Mouse (Mus musculus): Measurements from ENCODE around the gene Idua.
"Not testable (repeated sequence)": the region's sequence is repeated elsewhere in the genome, so short reads cannot be mapped to it uniquely, and the experiment has no call there.

Idua gene

GRCm38 (mm10) chr5:108659698-108660631 lies at the start of gene Idua:
Gene Idua (plus strand): TSS chr5:108660331.
- DNase-seq (ENCODE audit: low read depth) = no peak

GRCm38 (mm10) chr5:108610426-108610825 lies 49.7 kb upstream of the Idua start:
- DNase-seq (ENCODE audit: low read depth) = no peak

- no peak for DNase-seq (ENCODE audit: low read depth)
Observed at GRCm38 (mm10) chr5:108621870-108622269, 38.3 kb upstream of the Idua start.

GRCm38 (mm10) chr5:108626050-108626660 lies 34.0 kb upstream of the Idua start:
- DNase-seq (ENCODE audit: low read depth) = no peak

- no peak for DNase-seq (ENCODE audit: low read depth)
Observed at GRCm38 (mm10) chr5:108628891-108629633, 31.1 kb upstream of the Idua start.

- DNase-seq (ENCODE audit: low read depth) = peak; percentile 92
Observed at GRCm38 (mm10) chr5:108629634-108630483, 30.3 kb upstream of the Idua start, which contains the start of the genes Gak and Tmem175. Gene Gak (minus strand): TSS chr5:108629755. Gene Tmem175 (plus strand): TSS chr5:108629770.

GRCm38 (mm10) chr5:108633676-108634075 lies 26.5 kb upstream of the Idua start:
- no peak for DNase-seq (ENCODE audit: low read depth)

- DNase-seq (ENCODE audit: low read depth) = not testable (repeated sequence)
Observed at GRCm38 (mm10) chr5:108634088-108634487, 26.0 kb upstream of the Idua start.

GRCm38 (mm10) chr5:108636172-108636571 lies 24.0 kb upstream of the Idua start:
- DNase-seq (ENCODE audit: low read depth) = no peak

- DNase-seq (ENCODE audit: low read depth) = no peak
Observed at GRCm38 (mm10) chr5:108643674-108644073, 16.5 kb upstream of the Idua start.

GRCm38 (mm10) chr5:108645651-108646342 lies 14.3 kb upstream of the Idua start:
- DNase-seq (ENCODE audit: low read depth) = no peak

GRCm38 (mm10) chr5:108646343-108646660 lies 13.8 kb upstream of the Idua start:
- no peak for DNase-seq (ENCODE audit: low read depth)

- no peak for DNase-seq (ENCODE audit: low read depth)
Observed at GRCm38 (mm10) chr5:108647311-108647710, 12.8 kb upstream of the Idua start.

- DNase-seq (ENCODE audit: low read depth) = no peak
Observed at GRCm38 (mm10) chr5:108647820-108648465, 12.2 kb upstream of the Idua start.

GRCm38 (mm10) chr5:108648937-108649576 lies 11.1 kb upstream of the Idua start:
- DNase-seq (ENCODE audit: low read depth) = no peak

- no peak for DNase-seq (ENCODE audit: low read depth)
Observed at GRCm38 (mm10) chr5:108650341-108650740, 9.8 kb upstream of the Idua start.

GRCm38 (mm10) chr5:108651136-108651720 lies 8.9 kb upstream of the Idua start:
- no peak for DNase-seq (ENCODE audit: low read depth)

- no peak for DNase-seq (ENCODE audit: low read depth)
Observed at GRCm38 (mm10) chr5:108651823-108652222, 8.3 kb upstream of the Idua start.

GRCm38 (mm10) chr5:108653341-108653740 lies 6.8 kb upstream of the Idua start:
- no peak for DNase-seq (ENCODE audit: low read depth)
